Mouse (Mus musculus) ovary, adult 18-20 months (tissue): ENCODE data around the gene Nr3c2.

Experiments
- DNase-seq: peaks from one replicate; pipeline ENCODE4 v3.0.0; 2022; ENCODE audit warnings: low spot score, mixed read lengths

Gene Nr3c2

GRCm38 (mm10) chr8:77170439-77170759 lies 271.2 kb downstream of the Nr3c2 start:
- DNase-seq = no peak

- DNase-seq = no peak
Observed at GRCm38 (mm10) chr8:77173075-77173657, 273.9 kb downstream of the Nr3c2 start.

GRCm38 (mm10) chr8:77173736-77174135 lies 274.5 kb downstream of the Nr3c2 start:
- no peak for DNase-seq

GRCm38 (mm10) chr8:77175471-77175870 lies 276.2 kb downstream of the Nr3c2 start:
- DNase-seq = no peak

- DNase-seq = no peak
Observed at GRCm38 (mm10) chr8:77176343-77176742, 277.1 kb downstream of the Nr3c2 start.

- no peak for DNase-seq
Observed at GRCm38 (mm10) chr8:77185816-77186215, 286.6 kb downstream of the Nr3c2 start.

DNA sequence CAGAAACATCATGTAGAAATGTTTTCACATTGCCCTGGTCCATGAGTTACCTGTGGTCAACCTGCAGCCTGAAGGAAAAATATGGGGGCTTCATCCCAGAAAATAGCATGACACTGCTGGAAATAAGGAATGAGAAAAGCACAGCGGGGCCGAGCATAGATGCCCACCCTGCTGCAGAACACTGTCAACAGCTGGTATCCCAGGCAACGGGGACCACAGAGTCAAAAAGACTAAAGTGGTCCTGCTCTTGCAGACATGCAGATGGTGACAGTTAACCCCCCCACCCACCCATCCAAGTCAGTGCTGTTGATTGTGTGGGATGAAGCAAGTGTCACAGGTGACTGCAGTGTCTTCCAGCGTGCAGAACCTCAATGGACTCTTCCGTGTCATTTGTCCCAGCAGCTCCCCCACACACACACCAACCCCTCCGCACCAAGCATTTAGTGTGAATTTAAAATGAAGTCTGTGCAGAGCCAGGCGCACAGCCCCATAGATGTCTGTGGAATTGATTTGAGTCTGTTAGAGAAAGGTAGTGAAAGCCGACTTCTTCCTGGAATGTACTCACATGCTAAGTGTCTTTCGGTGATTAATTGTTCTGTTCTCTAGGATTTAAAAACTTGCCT lies 287.8 kb downstream of the Nr3c2 start:
- DNase-seq = no peak

- DNase-seq = no peak
Observed at GRCm38 (mm10) chr8:77187748-77188147, 288.5 kb downstream of the Nr3c2 start.

DNA sequence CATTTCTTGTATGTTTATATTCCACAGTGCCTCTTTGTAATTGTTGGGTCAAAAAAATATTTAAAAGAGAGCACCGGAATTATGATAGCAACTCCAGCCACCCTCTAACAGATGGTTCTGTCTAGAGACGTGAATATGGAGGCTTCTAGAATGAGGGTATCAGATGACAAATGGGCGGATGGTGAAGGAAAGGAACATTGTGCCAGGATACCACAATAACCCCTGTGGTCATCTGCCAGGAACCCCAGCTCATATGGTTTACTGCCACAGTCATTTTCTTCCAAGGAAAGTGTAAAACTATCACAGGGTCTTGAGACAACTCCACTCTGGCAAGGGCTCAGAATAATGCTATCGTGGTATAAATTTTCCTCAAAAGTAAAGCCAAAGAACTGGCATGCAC lies 289.1 kb downstream of the Nr3c2 start:
- no peak for DNase-seq

DNA sequence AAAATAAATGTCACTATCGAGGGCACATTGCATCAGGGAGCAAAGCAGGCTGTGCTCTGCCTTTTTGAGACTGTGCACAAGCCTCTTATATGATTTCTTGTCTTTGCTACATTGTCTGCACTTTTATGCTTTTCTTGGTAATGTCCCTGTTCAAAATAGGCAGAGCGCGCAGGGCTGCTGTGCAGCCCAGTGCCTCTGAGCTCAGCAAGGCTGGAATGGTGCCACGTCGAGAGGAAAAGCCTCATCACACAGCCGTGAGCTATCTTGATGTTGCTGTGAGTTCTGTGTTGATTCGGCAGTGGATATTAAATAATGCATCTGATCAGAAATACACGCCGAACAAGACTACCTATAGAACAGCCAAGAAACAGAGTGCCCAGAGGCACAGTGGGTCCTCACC lies 290.1 kb downstream of the Nr3c2 start:
- no peak for DNase-seq

DNA sequence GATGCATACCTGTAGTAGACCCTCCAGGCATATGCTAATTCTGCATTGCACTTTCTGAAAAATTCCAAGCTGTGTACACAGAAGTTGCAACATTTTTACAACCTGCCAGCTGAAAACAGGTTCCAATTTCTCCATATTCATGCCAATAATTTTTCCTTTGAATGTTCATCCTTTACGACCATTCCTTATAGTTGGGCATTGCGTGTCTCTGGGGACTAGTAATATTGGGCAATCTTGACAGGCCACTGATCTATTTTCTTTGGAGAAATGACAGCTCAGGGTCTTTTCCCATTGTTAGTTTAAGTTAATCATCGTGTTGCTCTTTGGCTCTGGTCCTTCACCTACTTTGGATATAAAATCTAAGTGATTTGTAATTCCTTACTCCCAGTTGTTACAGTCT lies 291.2 kb downstream of the Nr3c2 start:
- no peak for DNase-seq

GRCm38 (mm10) chr8:77209297-77209696 lies 310.1 kb downstream of the Nr3c2 start:
- no peak for DNase-seq

DNA sequence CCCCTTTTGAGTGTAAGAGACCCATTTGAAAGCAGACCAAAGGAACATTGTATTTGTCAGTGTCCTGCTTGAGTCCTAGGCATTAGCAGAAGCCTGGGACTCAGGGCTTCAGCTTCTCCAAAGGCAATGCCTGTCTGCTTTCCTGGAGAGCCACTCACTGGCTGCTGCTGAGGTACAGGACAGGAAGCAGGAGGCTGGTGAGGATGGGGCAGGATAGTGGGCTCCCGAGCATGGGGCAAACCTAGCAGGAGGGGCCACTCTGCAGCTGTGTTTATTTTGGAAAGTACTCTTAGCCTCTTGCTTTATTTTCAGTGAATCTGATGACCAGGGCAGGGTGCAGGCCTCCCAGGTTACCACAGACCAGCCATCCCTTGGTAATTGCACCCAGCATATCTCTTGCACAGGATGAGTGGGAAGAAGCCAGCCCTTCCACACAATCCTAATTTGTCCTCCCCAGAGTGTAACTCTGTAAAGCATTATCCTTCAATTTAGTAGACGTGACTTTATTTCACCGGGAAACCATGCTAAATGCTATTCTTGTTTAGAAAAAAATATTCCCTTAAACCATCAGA lies 314.7 kb downstream of the Nr3c2 start:
- DNase-seq = no peak

GRCm38 (mm10) chr8:77214665-77215064 lies 315.4 kb downstream of the Nr3c2 start:
- no peak for DNase-seq

DNA sequence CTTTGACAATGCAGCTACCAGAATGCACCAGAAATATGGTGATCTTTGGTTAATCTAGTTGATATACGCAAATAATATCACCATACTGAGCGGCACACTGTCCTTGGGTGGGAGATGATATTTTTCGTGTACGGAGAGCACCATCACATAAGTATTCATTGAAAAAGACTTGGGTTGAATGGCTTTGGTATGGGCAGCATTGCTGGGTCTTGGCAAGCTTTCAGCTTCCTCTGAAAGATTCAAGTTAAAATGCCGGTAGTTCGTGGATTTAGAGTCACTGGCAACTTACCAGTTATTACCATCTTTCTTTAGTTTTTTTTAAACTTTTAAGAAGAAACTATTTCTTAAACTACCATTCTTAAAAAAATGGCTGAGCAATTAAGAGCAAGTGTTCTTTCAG lies 315.9 kb downstream of the Nr3c2 start:
- DNase-seq = no peak

DNA sequence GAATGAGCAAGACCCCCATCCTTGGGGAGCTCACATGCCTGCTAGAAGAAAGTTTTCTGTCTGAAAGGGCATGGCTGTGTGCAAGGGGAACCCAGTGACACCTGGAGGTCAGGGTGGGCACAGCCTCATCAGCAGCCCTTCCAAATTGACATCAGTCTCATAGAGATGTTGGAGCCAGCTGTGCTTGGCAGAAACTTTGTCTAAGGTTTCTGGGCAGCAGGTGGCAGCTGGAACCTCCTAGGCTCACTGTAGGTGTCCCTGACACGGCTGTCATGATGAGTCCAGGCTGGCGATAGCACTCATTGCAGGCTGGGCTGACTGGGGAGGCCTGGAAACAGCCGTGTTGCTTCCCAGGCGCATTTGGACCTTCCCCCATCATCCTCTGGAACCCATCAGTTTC lies 323.9 kb downstream of the Nr3c2 start:
- DNase-seq = no peak

- no peak for DNase-seq
Observed at GRCm38 (mm10) chr8:77227742-77228141, 328.5 kb downstream of the Nr3c2 start.

GRCm38 (mm10) chr8:77228688-77229087 lies 329.4 kb downstream of the Nr3c2 start:
- no peak for DNase-seq

GRCm38 (mm10) chr8:77231211-77231610 lies 332.0 kb downstream of the Nr3c2 start:
- DNase-seq = no peak

DNA sequence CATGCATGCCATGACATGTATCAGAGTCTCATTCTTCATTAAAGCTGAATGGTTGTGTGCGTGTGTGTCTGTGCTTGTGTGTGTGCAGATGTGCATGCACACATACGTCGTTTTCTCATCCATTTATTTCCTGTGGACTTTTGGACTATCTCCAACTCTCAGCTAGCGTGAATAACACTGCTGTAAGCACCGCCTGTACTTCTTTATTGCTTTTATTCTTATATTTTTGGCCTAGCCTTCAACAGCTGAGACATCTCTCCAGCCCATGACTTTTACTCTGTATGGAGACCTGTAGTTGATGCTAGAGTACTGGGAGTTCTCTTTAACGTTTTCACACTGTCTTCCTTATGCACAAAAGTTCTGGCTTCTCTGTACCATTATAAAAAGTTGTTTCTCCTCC lies 332.6 kb downstream of the Nr3c2 start:
- DNase-seq = no peak

DNA sequence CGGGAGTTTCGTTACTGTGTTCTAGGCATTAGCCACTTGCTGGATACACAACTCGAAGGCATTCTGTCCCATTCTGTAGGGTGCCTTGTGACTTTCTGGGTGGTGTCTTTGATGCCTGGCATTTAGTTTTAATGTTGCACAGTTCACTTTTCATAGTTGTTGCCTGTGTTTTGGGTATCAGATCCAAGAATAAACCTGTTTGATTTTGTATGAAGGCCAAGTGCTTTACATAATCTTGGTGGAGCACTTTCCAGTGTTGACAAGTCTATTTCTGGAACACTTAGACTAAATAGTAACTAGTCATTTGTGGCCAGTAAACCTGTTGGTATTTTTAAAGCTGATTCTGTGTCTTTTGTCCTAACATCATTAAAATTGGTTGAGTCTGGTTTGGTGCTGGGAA lies 333.2 kb downstream of the Nr3c2 start:
- DNase-seq = no peak

DNA sequence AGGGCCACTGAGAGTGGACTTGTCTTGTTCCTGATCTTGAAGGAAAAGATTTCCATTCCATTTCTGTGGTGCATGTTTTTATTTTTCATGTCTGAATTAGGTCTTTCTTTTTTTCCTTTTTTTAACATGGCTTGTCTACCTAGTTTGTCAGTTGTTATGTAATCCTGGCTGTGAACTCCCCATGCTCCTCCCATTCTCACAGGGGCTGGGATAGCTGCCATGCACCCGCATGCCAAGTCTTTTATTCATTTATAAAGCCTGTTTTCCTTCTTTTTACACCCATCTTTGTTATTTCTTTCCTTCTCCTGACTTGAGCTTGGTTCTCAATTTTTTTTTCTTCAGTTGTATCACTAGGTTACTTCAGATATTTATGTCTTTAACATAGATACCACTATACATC lies 337.5 kb downstream of the Nr3c2 start:
- DNase-seq = no peak

DNA sequence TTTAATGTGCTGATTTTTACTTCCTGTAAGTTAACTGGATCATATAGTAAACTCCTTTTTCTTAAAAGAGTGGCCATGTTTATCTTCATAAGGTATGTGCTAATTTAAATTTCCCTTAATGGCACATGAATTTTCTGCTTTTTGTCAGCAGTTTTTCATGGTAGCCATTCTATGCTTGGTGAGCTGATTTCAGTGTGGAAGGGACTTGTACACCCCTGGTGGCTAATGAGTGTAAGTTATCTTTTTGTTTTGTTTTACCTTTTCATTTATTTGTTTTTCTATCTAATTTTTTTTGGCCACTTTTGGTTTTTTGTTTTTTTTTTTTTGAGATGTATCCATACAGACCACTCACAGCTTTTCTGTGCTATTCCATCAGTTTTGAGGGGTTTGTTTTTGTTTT lies 340.2 kb downstream of the Nr3c2 start:
- DNase-seq = no peak

GRCm38 (mm10) chr8:77241381-77241780 lies 342.1 kb downstream of the Nr3c2 start:
- no peak for DNase-seq
